Mouse (Mus musculus) forebrain, embryonic 11.5 days (tissue): ENCODE results near the gene Maz. TPM values are rescaled to one million over a fixed set of nuclear protein-coding genes. Genes with fewer than 3 reads are reported as not detected.
A peak's percentile ranks its signal among the peaks of the same experiment; 100 is the strongest.

Experiments
- ATAC-seq: fragments of 200-750 bp; cut with Nextera tagmentation; replicated peaks from 2 replicates; pipeline ENCODE4 v1.8.0; 2017; ENCODE audit warnings: moderate TSS enrichment; ENCODE audit not compliant: low FRiP score
- DNase-seq: peaks from one replicate; pipeline ENCODE4 v3.0.0-alpha.2; 2017; ENCODE audit warnings: low spot score
- H3K27ac ChIP-seq: fragments of 300-500 bp; sonication (generic); 2 replicates; pipeline ENCODE4 v1.5.1; 2014; ENCODE audit warnings: low read depth, low read length
- H3K27me3 ChIP-seq: fragments of 300-500 bp; sonication (generic); 2 replicates; pipeline ENCODE4 v1.6.1; 2014; ENCODE audit warnings: mild to moderate bottlenecking, low read length, mixed read lengths; ENCODE audit not compliant: control insufficient read depth, insufficient read depth
- H3K36me3 ChIP-seq: fragments of 300-500 bp; sonication (generic); 2 replicates; pipeline ENCODE4 v1.6.1; 2014; ENCODE audit warnings: mild to moderate bottlenecking, low read length, moderate library complexity, mixed read lengths; ENCODE audit not compliant: control insufficient read depth, insufficient read depth
- H3K4me1 ChIP-seq: fragments of 300-500 bp; sonication (generic); replicated peaks from 2 replicates; pipeline ENCODE4 v1.6.1; 2014; ENCODE audit warnings: low read length, mixed read lengths; ENCODE audit not compliant: control insufficient read depth, insufficient read depth
- H3K4me2 ChIP-seq: fragments of 300-500 bp; sonication (generic); 2 replicates; pipeline ENCODE4 v1.6.1; 2014; ENCODE audit warnings: low read depth, mild to moderate bottlenecking, low read length, moderate library complexity, mixed read lengths; ENCODE audit not compliant: severe bottlenecking
- H3K4me3 ChIP-seq: fragments of 300-500 bp; sonication (generic); 2 replicates; pipeline ENCODE4 v1.5.1; 2014; ENCODE audit warnings: low read depth, low read length
- H3K9ac ChIP-seq: fragments of 300-500 bp; sonication (generic); 2 replicates; pipeline ENCODE4 v1.6.1; 2014; ENCODE audit warnings: low read length
- H3K9me3 ChIP-seq: fragments of 300-500 bp; sonication (generic); 2 replicates; pipeline ENCODE4 v1.6.1; 2016; ENCODE audit warnings: low read length, mixed read lengths; ENCODE audit not compliant: control insufficient read depth
- WGBS: fragments of 180-500 bp; shearing (Covaris S2); extraction: QIAGEN DNeasy Blood & Tissue Kit; methylation state at CpG from one replicate; pipeline ENCODE4 v1.1.7; 2014; 5-methylcytosine and 5-hydroxymethylcytosine counted together
- polyA plus RNA-seq: library from polyadenylated mRNA; unstranded; fragments of >200 nt; fragmentation: Nextera tagmentation; extraction: Ambion mirVana; gene quantifications from 2 replicates; pipeline ENCODE4 v1.2.1, GENCODE M21; 2014

Gene Maz
- polyA plus RNA-seq, result 106 and 132 TPM in 2 replicates

- peak; percentile 92 for ATAC-seq
- Histone ChIP-seq H3K9me3 (no peaks in the 10 kb centered on the region), H3K4me1 (peaks cover 26% of the 10 kb centered on the region), H3K27me3 (no peaks in the 10 kb centered on the region), H3K4me2 (peak within 1 kb of the TSS; percentile 94), H3K36me3 (peaks cover 22% of the 10 kb centered on the region; the same call in 1 of the 2 replicates), H3K4me3 (peak within 1 kb of the TSS; percentile 82), H3K27ac (peak within 1 kb of the TSS; percentile 98), H3K9ac (peak within 1 kb of the TSS; percentile 99)
- DNase-seq, result peak; percentile 100
- WGBS, result under 1% methylated on average over 43 of the region's 63 CpGs
Observed at GRCm38 (mm10) chr7:127026984-127027726, at the start of gene Maz. Gene Maz, minus strand, starts transcription at chr7:127027037.

- no peak for DNase-seq
- no peak overlapping the region for H3K27ac ChIP-seq
- H3K9ac ChIP-seq, result no peak overlapping the region
- no peak overlapping the region for H3K4me3 ChIP-seq
- no peaks in the 10 kb centered on the region for H3K9me3 ChIP-seq
- H3K27me3 ChIP-seq, result no peaks in the 10 kb centered on the region
- no peaks in the 10 kb centered on the region for H3K4me1 ChIP-seq
- WGBS, result 90% methylated on average over 5 of the region's 5 CpGs
- H3K36me3 ChIP-seq, result no peaks in the 10 kb centered on the region
- no peak overlapping the region for H3K4me2 ChIP-seq
- no peak for ATAC-seq
Observed at GRCm38 (mm10) chr7:127076188-127076587, 49.4 kb upstream of the Maz start.

- Histone ChIP-seq H3K9me3 (no peaks in the 10 kb centered on the region), H3K9ac (no peak overlapping the region), H3K4me3 (no peak overlapping the region), H3K27ac (no peak overlapping the region), H3K4me1 (no peaks in the 10 kb centered on the region), H3K4me2 (no peak overlapping the region), H3K27me3 (no peaks in the 10 kb centered on the region), H3K36me3 (no peaks in the 10 kb centered on the region)
- WGBS, result 89% methylated on average over 4 of the region's 4 CpGs
- DNase-seq, result no peak
- no peak for ATAC-seq
Observed at GRCm38 (mm10) chr7:127073221-127073620, 46.4 kb upstream of the Maz start.

DNA sequence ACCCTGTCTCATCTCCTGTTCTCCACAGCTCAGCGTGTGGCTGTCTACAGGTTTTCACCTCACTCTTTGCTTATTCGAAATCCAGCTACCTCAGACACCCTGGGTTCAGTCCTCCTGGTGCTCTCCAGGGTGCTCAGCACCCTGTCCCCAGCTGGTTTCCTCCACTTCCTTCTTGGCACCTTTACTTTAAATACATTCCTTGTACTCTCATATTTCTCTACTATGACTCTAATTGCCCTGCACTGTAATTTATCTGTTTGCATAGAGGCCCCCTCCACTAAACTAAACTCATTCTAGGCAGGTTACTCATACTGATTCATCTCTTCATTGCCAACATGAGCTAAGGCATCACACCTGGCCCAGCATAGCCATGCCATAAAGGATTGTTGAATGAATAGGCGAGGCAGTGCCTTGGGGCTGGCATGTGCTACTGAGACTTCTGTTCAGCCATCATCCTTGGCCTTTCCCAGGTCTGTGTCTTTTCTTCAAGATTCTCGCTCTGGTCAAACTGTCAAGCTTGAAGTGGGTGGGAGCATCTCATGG, 44.1 kb upstream of the Maz start:
- Histone ChIP-seq H3K4me3 (no peak overlapping the region), H3K9me3 (no peaks in the 10 kb centered on the region), H3K9ac (no peak overlapping the region), H3K4me1 (no peaks in the 10 kb centered on the region), H3K36me3 (no peaks in the 10 kb centered on the region), H3K27ac (no peak overlapping the region), H3K4me2 (no peak overlapping the region), H3K27me3 (no peaks in the 10 kb centered on the region)
- 76% methylated on average over 4 of the region's 4 CpGs for WGBS
- ATAC-seq, result no peak
- DNase-seq, result no peak

- Histone ChIP-seq H3K9me3 (no peaks in the 10 kb centered on the region), H3K27ac (no peak overlapping the region), H3K27me3 (no peaks in the 10 kb centered on the region), H3K4me1 (no peaks in the 10 kb centered on the region), H3K9ac (no peak overlapping the region), H3K36me3 (no peaks in the 10 kb centered on the region), H3K4me2 (no peak overlapping the region), H3K4me3 (no peak overlapping the region)
- WGBS, result 86% methylated on average over 4 of the region's 4 CpGs
- ATAC-seq (no peak), DNase-seq (no peak)
Observed at GRCm38 (mm10) chr7:127066317-127066716, 39.5 kb upstream of the Maz start.

- no peak for DNase-seq
- Histone ChIP-seq H3K27ac (no peak overlapping the region), H3K27me3 (no peaks in the 10 kb centered on the region), H3K4me1 (no peaks in the 10 kb centered on the region), H3K4me3 (no peak overlapping the region), H3K4me2 (no peak overlapping the region), H3K36me3 (no peaks in the 10 kb centered on the region), H3K9me3 (no peaks in the 10 kb centered on the region), H3K9ac (no peak overlapping the region)
- WGBS, result 91% methylated on average over 6 of the region's 6 CpGs
- ATAC-seq, result no peak
Observed at GRCm38 (mm10) chr7:127065538-127065937, 38.7 kb upstream of the Maz start.

DNA sequence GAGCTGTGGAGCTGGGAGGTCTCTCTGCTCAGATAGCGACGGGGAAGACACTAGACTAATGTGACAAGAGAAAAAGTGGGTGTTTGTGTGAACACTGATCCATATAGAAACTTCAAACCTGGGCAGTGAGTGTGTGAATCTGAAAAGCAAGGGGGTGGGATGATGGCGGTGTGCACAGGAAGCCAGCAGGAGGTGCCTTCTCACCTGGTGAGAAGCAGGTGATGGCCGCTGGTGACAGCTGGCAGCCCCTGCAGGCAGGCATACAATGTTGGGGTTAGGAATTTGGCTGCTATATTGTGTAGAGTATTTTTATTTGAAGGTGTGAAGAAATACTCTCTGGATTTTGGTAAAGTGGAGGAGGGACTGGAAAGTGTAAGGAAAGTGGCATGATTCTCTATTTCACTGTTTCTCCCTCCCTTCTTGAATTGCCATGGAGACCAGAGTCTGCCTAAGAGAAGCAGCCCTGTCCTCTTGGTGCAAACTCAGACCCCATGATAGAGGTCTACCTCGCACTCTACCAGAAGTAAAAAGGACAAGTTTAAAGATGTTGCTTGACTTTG, 28.3 kb upstream of the Maz start:
- H3K27me3 ChIP-seq, result no peaks in the 10 kb centered on the region
- H3K9ac ChIP-seq, result no peak overlapping the region
- H3K4me3 ChIP-seq, result no peak overlapping the region
- no peaks in the 10 kb centered on the region for H3K9me3 ChIP-seq
- no peaks in the 10 kb centered on the region for H3K4me1 ChIP-seq
- ATAC-seq, result no peak
- H3K27ac ChIP-seq, result no peak overlapping the region
- H3K4me2 ChIP-seq, result no peak overlapping the region
- WGBS, result 69% methylated on average over 5 of the region's 5 CpGs
- no peaks in the 10 kb centered on the region for H3K36me3 ChIP-seq
- DNase-seq, result no peak

DNA sequence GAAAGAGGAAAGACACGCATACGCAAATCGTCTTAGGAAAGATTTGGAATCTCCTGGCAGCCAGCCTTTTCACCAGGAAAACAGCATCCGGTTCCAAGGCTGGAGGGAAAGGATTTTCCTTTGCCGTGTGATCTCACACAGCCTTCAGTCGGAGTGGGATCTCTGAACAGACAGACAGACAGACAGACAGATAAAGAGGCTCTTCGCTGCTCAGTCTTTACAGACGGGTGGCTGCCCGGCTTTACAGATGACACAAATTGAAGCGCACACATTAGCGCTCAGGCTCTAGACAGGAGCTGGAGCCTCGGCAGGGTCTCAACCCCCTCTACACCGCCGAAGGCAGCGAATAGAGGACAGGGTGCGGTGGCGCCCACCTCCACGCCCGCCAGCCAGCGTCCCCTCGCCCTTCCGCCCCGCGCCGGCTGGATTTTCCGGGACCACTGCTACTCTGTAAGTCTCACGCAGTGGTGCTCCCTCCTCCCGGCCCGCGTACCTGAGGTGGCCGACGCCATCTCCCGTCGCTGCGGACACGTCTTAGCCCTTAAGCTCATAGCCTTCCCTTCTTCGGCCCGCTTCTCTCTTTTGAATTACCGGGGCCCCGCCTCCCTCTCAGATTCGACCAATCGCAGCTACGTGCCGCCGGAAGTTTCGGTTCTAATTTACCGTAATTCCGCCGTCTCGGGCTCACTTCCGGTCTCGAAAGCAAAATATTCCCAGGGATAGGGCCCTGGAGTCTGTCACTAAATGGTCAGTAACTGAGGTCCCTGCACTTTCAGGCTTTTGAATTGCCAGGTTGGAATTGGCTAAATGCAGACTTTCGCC, 15.2 kb upstream of the Maz start, which contains the start of gene Kif22:
Kif22 (minus strand) TSS at position 621 of the 822 bp plus-strand sequence.
- WGBS, result under 1% methylated on average over 53 of the region's 53 CpGs
- peak within 1 kb of the TSS; percentile 83 for H3K4me3 ChIP-seq
- peak within 1 kb of the TSS; percentile 91 for H3K9ac ChIP-seq
- ATAC-seq, result peak; percentile 83
- H3K4me2 ChIP-seq, result peak within 1 kb of the TSS; percentile 63
- DNase-seq, result peak; percentile 90
- no peaks in the 10 kb centered on the region for H3K9me3 ChIP-seq
- no peaks in the 10 kb centered on the region for H3K27me3 ChIP-seq
- 0 out of 2 replicates have a peak, but pooled peaks cover 4% of the 10 kb centered on the region for H3K4me1 ChIP-seq
- H3K36me3 ChIP-seq, result no peaks in the 10 kb centered on the region; the same call in 1 of the 2 replicates
- peak within 1 kb of the TSS; percentile 55; the same call in 1 of the 2 replicates for H3K27ac ChIP-seq
